Mouse (Mus musculus) kidney, postnatal 14 days (tissue): ENCODE results near the gene A630089N07Rik.

Source experiments
- DNase-seq: peaks from one replicate; pipeline ENCODE4 v3.0.0; 2022; ENCODE audit warnings: mixed read lengths

The A630089N07Rik gene

DNA sequence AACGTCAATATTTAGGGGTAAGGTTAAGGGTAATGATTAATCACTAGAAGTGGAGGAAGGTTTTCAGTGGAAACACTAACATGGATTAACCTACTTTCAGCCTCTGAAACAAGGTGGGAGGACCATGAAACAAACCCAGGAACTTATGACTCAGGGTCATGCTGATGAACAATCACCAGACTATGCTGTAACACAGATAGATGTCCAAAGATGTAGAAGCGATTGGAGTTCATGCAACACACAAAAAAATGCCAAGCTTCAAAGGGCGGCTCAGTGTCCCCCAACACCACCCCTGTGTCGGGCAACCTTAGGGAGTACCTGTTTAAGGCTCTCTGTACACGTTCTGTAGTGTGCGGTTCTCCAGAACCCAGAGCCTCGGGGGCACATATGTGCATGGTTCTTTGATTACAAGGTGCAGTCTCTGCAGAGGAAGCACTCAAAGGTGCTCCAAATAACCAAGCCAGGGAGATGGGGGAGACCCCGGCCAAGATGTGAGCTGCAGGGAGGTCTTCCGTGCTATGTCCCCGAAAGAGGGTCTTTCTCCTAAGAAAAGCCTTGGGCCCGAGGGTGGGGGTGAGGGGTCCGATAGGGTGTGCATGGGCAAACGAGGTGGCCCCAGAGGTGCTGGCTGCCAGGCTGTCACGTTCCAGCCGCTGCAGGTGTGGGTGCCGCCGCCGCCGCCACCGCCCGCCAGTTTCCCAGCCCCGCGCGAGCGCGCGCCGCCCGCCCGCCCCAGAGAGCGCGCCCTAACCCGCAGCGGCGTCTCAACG, 120.7 kb downstream of the A630089N07Rik start:
- peak; percentile 10 for DNase-seq

GRCm38 (mm10) chr16:97960348-97960747, 121.9 kb downstream of the A630089N07Rik start:
- no peak for DNase-seq

DNA sequence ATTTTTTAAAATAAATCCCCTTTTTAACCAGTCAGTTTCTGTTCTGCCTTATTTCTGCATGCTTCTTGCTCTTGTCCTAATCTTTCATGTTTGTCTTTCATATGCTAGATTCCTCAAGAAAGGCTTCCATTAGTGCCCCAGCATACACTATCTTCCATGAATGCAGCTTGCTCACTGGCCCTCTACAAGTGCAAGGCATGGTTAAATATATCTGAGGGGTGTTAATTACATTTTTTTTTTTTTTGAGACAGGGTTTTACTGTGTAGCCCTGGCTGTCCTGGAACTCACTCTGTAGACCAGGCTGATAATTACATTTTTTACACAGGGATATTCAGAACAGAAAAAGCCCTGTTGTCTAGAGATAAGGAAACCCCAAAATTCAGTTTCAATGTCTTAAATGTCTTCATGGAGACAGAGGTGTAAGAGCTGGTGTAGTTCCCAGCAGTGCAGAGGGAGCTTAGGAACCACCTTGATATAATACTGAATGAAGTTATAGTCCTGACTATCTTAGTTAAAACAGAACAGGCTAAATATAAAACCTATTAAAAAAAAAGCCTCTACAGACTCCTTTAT, 123.8 kb downstream of the A630089N07Rik start:
- DNase-seq = no peak

DNA sequence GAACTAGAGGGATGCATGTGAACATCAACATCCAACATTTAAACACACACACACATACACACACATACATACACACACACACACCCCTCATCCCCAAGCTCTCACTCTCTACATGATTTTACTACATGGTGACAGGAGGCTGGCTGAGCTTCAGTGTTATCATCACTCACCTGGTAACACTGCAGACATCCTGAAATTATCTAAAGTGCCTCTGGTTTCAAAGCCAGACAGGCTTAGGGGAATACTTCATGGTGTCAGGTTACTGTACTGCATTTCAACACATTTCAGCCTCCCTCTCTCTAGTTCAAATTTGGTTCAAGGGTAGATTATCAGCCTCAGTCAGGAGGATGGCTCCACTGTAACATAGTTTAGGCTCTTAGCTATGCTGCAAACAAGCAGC, 124.6 kb downstream of the A630089N07Rik start:
- no peak for DNase-seq

GRCm38 (mm10) chr16:97956011-97956410, 126.2 kb downstream of the A630089N07Rik start:
- no peak for DNase-seq

GRCm38 (mm10) chr16:97953300-97953699, 128.9 kb downstream of the A630089N07Rik start:
- DNase-seq = no peak

- no peak for DNase-seq
These were observed 129.4 kb downstream of the A630089N07Rik start for GRCm38 (mm10) chr16:97952801-97953200.

GRCm38 (mm10) chr16:97952371-97952770, 129.9 kb downstream of the A630089N07Rik start:
- no peak for DNase-seq
